Mouse (Mus musculus) layer of hippocampus, postnatal 10 days (tissue): Measurements from ENCODE around the gene Spata17. TPM values are rescaled to one million over a fixed set of nuclear protein-coding genes. Genes with fewer than 3 reads are reported as not detected.
A peak's percentile ranks its signal among the peaks of the same experiment; 100 is the strongest.

Experiments used
- DNase-seq, 2 experiments: peaks; one replicate each; pipeline ENCODE4 v3.0.0; 2021; ENCODE audit warnings: low spot score in 2 of 2
- long read RNA-seq: library from polyadenylated mRNA; stranded (forward); transcript quantifications from one replicate; pipeline ENCODE4 v2.0.0, GENCODE M21; 2023
- total RNA-seq, 2 experiments: library from RNA; stranded (reverse); gene quantifications; 2 replicates each; pipeline ENCODE4 v1.2.3; 2021

The Spata17 gene
- 1 to 10 TPM in 1 of 2 experiments, under 1 TPM in 1; 0.87 to 1.1 TPM for total RNA-seq
- long read RNA-seq: 0 reads

DNA sequence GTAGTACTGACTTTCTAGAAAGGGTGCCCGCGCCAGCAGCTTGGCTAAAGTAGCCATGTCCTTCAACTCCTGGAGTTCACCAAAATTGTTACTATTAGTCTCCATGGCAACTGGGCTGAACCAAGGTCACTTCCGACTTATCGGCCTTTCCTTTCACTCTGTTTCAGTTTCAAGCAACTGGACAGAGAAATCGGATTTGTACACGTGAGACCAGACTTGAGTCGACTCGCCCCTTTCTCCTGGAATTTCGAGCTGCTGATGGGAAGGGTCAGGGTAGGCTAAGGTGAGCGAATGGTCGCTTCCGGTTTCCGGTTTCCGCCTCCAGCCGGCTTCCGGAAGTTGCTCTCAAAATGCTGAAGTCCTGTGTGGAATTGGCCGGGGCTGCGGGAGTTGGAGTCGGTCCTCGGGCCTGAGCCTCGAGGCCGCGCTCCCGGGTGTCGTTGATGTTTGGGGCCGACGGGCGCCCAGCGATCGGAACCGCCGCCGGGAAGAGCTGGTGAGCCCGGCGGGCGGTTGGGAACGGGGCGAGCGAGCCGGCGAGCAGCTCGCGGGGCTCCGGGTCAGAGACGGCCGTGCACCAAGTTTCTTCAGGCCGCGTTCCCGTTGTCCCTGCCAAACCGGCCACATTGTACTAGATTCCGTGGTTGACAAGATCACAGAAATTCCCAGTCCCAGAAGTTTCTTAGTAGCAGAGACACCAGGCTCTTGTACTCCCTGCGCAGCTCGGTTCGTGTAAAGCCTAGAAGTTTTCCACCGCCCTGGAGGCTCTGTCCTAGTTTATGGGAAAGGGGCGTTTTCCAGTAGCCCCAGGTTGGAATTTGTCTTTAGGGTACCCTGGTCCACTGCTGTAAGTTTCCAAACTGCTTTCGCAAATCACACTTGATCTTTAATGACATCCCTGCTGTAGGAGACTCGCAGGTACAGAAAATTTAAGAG is at the start of gene Spata17, which contains the start of gene Gpatch2:
Gene Spata17 (minus strand): TSS at position 285 of the 936 bp plus-strand sequence.
Gene Gpatch2 (plus strand): TSS at position 328 of the 936 bp plus-strand sequence.
- peak; percentile 75 to 76 for DNase-seq

DNA sequence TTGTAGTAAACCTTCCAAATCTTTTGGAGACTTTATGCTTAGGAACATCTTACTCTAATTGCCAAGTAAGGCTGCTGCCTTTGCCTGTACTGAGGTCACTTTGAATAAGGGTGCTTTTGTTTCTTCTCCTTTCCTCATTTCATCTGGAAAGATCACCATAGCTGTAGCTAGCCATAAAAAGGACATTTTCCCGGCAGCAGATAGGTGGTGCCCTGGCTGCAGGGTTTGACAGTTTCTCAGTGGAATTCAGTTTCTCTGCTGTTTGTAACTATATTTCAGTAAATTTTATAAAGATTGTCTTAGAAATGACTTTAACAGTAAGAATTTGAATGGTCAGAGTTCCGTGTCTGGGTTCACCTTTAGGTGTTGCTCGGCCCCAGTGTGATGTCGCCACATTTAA is 43.5 kb upstream of the Spata17 start:
- DNase-seq: no peak

DNA sequence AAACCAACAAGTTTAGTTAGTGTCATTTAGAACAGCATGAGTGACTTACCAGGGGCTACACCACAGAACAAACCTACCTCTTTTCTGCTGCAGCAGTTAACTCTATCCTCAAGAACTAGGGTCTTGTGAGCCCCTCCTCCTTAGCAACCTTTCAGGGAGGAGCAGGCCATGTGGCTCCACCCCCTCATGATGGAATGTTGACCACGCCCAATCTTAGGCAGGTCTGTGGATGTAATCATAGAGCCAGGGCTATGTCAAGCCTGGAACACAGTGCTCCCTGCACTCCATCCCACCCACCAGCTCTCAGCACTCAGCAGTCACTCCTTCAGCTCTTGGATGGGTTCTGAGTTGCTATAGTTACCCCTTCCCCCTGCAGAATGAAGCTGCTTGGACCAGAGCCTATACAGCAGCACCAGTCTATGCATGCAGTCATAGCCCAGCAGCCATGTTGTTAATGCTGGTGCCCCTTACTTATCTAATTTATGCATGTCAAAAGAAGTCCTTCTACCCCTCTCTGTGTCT is 35.5 kb upstream of the Spata17 start:
- no peak for DNase-seq

DNA sequence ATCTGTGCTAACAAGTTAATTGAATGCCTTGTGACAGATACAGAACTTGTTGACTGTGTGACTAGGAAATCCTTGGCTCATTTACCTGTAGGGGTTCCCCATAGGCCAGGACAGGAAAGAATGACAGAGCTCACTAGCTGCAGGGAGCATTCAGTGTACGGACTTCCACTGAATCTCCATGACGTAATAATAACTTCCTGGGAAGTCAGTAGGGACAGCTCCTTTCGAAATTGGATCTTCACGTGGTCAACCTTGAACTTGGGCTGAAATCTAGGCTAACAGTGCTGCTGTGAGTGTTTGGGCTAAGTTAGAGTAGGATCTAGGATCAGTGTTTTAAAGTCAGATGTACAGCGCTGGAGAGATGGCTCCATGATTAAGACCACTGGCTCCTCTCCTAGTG is 29.5 kb upstream of the Spata17 start:
- DNase-seq: no peak

DNA sequence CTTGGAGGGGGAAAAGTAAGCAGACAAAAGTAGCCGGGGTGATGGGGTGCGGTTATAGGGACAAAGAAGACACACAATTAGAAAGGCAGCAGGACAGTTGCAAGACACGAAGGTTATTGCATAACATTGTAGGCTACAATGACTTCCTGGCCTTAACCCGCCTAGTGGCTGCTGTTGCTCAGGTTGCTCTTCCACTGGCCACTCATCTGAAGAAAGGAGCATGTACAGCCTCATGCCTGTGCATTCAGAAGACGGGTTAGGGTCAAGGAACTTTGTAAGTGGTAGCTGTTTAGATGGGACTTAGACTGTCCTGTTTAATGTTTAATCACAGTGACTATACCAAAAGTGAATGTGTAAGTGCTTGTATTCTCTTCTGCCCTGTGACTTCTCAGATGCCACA is 26.1 kb upstream of the Spata17 start:
- no peak for DNase-seq

DNA sequence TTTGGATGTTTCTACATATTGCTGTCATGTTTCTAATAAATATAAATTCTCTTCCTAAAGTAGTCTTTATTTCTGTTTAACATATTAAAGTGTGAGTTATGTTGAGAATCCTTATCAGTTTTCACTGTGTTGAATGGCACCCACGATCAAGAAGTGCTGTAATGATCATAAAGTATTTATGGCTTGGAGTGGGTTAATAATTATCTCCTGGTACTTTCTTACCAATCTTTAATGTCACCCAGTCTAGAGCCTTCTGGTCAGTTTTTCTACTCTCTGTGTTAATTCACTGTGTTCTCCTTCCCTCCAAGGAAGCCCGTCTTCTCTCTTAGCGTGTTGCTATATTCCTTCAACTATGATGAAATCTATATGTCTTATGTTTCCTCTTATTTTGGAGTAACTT is 25.0 kb upstream of the Spata17 start:
- DNase-seq: no peak

DNA sequence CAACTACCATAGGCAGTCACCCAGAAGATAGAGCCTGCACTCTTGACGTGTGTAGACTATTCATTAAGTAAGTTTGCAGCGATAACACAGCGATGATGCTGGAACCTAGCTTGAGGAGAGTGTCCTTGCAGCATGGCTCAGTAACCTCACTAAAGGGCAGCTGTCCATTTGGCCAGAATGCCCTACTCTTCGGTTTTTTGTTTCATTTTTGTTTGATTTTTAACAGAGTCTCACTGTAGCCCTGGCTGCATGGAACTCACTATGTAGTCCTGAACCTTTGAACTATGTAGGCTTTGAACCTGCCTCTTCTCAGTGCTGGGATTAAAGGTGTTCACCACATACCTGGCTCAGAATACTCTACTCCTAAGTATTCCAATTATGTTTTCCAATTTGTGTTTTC is 22.8 kb upstream of the Spata17 start:
- DNase-seq: no peak

DNA sequence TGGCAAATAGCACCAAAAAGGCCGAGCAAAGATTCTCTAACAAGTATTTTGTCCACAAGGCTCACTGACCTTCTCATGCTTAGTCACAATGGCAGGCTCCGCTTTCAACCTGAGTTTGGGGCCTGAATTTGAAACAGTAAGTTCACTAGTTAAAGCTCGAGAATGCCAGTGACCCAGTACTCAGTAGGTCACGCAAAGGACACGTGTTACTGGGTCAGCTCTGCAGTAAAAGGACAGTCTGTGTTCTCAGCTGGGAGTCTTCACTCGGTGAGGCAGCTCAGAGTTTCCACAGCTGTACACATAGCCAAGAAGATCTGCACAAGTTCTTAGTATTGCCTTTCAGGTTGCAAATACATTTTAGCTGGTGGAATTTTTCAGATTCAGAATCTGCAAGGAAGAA is 21.0 kb upstream of the Spata17 start:
- no peak for DNase-seq

DNA sequence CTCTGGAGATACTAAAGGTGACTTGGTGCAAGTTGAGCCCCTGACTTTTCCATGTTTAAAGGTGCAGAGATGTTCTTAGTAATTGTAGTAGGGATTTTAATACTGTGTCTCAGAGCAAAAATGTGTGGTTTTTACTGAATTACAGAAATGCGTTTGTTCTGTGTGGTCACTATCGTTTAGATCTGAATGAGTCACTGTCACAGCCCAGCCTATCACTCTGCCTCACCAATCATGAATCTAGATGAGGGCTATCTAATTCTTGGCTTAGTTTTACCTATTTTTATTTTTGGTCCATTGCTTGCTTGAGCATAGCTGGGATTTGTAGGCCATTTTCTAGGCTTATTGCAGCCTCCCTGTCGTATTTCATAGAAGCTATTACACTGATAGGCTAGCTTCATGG is 19.9 kb upstream of the Spata17 start:
- no peak for DNase-seq

DNA sequence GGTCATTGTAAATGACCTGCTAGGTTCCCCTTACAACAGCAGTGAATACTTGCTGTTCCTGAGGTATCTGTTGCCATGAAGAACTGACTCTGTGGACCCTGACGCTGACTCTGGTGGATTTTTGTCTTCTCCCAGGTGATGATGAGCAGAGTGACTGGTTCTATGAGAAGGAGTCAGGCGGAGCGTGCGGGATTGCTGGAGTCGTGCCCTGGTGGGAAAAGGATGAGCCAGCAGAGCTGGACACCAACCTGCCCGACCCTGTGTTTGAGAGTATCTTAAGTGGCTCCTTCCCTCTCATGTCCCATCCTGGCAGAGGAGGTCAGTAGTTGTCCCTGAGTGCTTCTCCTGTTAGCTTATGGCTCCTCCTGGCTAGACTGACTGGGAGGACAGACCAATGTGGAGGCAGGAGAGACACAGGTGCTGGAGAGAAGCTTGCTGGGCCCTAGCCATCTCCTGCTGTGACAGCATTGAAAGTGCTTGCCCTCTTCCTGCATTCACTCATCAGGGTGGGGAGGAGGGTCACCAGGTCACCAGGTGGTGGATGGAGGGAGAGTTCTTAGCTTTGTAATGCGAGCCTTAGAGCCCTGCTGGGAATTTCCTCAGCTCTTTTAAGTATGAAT is 17.8 kb upstream of the Spata17 start:
- DNase-seq: no peak

DNA sequence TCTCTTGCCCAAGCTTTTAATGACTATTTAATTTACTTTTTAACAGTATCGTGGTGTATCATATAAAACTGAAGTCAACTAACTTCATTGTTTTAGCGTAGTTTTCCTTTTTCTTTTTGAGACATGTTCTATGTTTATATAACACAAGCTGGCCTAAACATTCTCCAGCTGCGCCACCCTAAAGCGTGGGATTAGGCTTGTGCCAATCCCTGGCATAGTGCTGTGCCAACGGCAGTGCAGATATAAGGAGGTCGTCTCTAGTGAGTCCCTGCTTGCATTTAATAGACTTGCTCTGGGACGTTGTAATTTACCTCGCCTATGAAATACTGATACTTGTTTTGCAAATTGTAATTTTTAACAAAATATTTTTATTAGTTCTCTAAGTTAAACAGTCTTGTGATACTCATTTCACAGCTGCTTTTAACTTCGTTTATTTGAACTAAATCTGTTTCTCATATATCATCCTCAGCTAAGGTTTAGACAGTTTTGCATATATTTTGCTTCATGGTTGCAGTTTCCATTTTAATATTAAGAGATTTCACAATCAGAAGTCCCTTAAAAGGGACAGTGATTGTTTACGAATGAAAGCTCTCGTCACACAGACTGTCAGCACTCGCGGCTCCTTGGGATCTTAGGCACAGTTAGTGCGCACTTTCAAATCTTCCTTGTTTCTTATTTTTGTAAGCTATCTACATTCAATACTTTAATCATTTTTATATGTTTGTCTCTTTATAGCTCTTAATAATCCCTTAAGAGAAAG is 17.1 kb upstream of the Spata17 start:
- DNase-seq: no peak

DNA sequence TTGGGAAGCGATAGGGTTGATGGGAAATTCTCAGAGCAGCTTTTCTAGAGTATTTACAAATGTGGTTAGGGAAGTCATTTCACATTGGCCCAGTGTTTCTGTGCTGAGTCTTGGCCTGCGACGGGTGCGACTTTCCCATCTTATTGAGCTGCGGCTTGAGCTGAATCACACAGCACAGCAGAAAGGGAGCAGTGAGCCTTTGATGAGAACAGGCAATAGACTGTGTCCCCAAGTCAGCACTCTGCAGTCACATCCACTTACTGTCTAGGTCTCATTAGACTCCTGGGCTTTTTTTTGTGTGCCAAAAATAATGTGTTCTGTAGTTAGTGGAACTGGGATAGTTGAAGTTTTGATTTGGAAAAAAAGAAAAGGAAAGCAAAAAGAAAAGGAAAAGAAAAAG is 15.0 kb upstream of the Spata17 start:
- DNase-seq: no peak

DNA sequence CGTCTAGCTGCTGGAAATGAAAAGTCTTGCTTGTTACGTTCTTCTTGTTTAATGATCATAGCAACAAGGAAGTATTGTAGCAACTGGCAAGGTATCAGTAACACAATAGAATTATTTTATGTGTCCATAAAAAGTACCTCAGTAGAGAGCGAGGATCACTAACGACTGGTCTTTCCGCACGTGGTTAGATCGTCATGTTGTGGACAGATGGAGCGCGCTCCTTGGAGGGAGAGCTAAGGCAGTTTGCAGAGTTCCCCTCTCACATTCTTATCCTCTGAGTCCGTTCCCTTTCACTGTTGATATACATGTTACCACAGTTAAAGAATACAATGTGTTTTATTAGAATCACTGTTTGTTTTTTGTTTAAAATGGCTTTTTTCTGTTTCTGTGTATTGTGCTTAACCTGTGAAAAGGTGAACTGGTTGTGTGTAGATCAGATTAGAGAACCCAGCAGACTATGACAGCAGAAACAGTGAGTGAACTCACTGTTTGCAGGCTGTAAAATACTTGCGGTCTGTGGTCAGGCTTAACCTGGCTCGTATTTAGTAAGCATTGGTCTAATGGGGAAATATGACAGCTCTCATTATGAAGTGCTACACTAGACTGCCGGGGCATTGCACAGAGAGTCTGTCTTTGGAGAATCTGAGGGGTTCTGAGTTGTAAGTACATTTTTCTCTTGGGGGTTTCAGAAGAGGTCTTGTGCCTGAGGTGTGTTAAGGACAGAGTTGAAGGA is 13.3 kb upstream of the Spata17 start:
- DNase-seq: no peak

DNA sequence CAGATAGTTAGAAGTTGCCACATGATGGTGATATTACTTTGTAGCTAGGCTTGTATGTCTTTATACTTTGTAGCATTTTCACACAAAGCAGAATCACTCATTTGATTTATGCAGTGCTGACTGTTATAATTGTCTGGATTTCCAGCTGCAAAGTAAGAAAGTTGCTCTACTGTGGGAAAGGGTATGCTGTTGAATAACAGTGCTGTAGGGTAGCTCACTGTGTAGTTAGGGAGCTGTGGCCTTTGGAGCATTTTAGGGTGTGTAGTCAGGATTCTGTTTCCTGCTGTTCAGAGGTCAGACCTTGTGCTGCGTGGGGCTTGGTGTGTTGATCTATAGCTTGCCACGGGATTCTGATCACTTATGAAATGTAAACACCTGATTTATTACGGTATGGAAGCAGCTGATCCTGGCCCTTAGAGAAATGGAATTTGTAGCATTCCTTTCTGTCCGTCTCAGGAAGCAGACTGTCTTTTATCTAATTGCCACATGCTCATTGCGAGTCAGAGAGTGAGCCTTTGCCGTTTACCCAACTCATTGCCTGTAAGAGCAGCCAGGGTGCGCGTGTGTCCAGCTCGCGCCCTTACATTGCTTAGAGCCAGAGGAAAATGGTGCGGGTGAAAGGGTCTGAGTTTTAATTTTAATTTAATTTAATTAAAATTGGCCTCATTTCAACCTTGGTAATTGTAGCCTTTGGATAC is 11.2 kb upstream of the Spata17 start:
- DNase-seq: no peak

DNA sequence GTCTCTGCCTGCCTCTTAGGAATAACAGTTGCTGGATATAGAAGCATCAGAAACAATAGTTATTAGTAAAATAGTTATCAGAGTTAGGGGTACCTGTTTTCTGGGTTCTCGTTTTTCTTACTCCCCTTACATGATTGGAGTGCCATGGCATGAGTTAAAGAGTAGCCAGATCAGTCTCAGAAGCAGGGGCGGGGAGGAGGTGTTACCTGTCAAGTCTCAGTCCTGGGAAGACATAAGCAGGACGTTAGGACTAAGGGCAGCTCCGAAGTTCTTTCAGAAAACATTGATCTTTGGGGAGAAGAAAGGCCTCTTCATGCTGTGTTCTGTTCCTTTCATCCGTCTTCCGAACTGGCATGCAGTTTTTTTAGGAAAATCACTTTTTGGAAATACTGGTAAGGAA is 5.5 kb upstream of the Spata17 start:
- DNase-seq: no peak

DNA sequence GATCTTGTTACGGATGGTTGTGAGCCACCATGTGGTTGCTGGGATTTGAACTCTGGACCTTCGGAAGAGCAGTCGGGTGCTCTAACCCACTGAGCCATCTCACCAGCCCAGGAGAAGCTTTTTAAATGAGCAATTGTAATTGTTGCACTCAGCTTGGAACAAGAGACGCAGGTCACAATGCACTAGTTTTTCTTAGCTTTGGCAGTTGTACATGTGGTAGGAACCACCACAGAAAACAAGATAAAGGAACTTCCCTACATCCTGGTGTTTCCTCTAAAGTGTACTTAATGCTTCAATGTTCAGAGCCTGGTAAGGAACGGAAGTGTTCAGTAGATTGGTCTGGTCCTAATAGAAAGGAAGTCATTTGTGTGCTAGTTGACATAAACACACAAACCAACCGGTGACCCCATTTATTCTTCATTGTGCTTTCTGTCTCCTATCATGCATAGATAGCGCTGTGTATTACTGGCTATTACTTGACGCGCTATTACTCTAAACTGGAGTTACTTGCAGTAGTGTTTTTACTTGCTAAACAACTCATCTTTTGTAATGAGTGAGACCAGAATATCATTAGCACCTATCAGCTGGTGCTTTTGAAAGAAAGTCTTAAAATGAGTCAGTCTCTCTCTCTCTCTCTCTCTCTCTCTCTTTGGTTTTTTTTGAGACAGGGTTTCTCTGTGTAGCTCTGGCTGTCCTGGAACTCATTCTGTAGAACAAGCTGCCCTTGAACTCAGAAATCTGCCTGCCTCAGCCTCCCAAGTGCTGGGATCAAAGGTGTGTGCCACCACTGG is 1.6 kb upstream of the Spata17 start:
- no peak for DNase-seq

DNA sequence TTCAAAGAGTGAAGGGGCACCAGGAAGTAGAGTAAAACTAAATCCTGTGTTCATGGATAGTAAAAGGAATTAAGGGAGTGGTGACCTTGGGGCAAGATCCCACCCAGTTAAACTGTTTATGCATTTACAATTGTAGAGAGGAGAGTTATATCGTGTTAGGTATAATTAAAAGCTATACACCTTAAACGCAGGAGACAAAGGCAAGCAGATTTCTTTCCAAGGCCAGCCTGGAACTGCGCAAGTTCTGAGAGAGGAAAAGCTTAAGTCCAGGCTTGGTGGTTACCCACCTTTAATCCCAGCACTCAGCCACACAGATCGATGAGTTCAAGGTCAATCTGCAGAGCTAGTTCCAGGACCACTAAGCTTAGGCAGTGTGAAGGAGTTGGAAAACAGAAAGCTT is 4.5 kb downstream of the Spata17 start:
- DNase-seq: no peak

DNA sequence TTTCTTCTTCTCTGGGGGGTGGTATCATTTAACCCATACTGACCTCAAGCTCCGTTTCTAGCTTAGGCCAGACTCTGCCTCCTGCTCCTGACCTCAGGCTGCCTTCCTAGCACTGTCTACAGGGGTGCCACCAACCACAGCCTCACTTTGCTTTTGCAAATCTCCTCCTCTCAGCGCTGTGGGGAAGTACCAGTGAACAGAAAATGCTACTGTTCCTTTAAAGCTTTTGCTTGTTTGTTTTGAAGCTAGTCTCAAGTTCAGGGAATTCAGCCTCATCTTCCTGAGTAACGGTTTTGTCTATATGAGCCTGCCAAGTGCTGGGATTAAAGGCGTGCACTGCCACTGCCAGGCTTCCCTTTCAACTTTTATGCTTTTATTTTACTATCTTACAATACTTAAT is 5.8 kb downstream of the Spata17 start:
- DNase-seq: no peak

DNA sequence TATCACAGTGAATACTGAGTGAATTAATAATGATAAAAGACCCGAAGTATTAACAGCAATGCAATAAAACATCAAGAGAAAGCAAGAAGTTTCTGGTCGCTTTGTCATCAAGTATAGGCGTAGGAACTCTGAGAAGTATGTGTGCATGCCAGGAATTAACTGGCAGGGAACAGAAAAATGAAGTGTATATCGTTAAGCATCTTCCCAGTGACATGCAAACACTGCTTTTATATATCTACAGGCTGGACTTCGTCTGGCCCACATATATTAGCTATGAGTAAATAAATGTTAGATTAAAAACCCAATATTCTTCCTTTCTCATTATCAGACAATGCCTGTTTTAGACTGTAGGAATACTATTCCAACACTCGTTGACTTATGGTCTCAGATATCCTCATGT is 9.8 kb downstream of the Spata17 start:
- no peak for DNase-seq
